Mouse (Mus musculus) layer of hippocampus, adult 9-11 months (tissue): ENCODE data around the gene Mgrn1.

Source experiments
- DNase-seq: peaks from one replicate; pipeline ENCODE4 v3.0.0; 2022

The Mgrn1 gene

GRCm38 (mm10) chr16:4879101-4879707, 6.8 kb upstream of the Mgrn1 start:
- peak; percentile 68 for DNase-seq

GRCm38 (mm10) chr16:4879708-4880124, 6.3 kb upstream of the Mgrn1 start:
- DNase-seq: peak; percentile 94

- DNase-seq: peak; percentile 100
These were observed 5.8 kb upstream of the Mgrn1 start, which contains the start of gene Ubald1 for GRCm38 (mm10) chr16:4880136-4880825. TSS of gene Ubald1 (minus strand) at chr16:4880315.

GRCm38 (mm10) chr16:4881400-4882351, 4.4 kb upstream of the Mgrn1 start:
- DNase-seq: no peak

- no peak for DNase-seq
These were observed 1.1 kb upstream of the Mgrn1 start for GRCm38 (mm10) chr16:4884930-4885329.

GRCm38 (mm10) chr16:4886690-4887020, 606 bp downstream of the Mgrn1 start:
- DNase-seq: no peak

GRCm38 (mm10) chr16:4890201-4890709, 4.2 kb downstream of the Mgrn1 start:
- no peak for DNase-seq

- DNase-seq: no peak
These were observed 6.1 kb downstream of the Mgrn1 start for GRCm38 (mm10) chr16:4892171-4892570.

- no peak for DNase-seq
These were observed 8.3 kb downstream of the Mgrn1 start for GRCm38 (mm10) chr16:4894201-4894908.

- DNase-seq: no peak
These were observed 10.4 kb downstream of the Mgrn1 start for GRCm38 (mm10) chr16:4896249-4897027.

GRCm38 (mm10) chr16:4897146-4897730, 11.2 kb downstream of the Mgrn1 start:
- DNase-seq: no peak

GRCm38 (mm10) chr16:4898881-4899280, 12.8 kb downstream of the Mgrn1 start:
- DNase-seq: no peak

- DNase-seq: no peak
These were observed 13.7 kb downstream of the Mgrn1 start for GRCm38 (mm10) chr16:4899711-4900110.

- no peak for DNase-seq
These were observed 15.1 kb downstream of the Mgrn1 start for GRCm38 (mm10) chr16:4901167-4901566.

- no peak for DNase-seq
These were observed 16.3 kb downstream of the Mgrn1 start for GRCm38 (mm10) chr16:4902390-4902789.

- no peak for DNase-seq
These were observed 17.5 kb downstream of the Mgrn1 start for GRCm38 (mm10) chr16:4903491-4904102.

GRCm38 (mm10) chr16:4904878-4905277, 18.8 kb downstream of the Mgrn1 start:
- DNase-seq: no peak

- no peak for DNase-seq
These were observed 19.5 kb downstream of the Mgrn1 start for GRCm38 (mm10) chr16:4905591-4905990.

- DNase-seq: no peak
These were observed 20.5 kb downstream of the Mgrn1 start for GRCm38 (mm10) chr16:4906559-4906958.

- peak; percentile 62 for DNase-seq
These were observed 21.3 kb downstream of the Mgrn1 start for GRCm38 (mm10) chr16:4907386-4907785.

- DNase-seq: no peak
These were observed 21.9 kb downstream of the Mgrn1 start for GRCm38 (mm10) chr16:4907972-4908371.
